Mouse (Mus musculus): ENCODE data around the gene Mipol1.

The Mipol1 gene

GRCm38 (mm10) chr12:57514552-57514951 is 284.3 kb downstream of the Mipol1 start:
- DNase-seq (ENCODE audit: extremely low read depth, low read depth), result no peak

GRCm38 (mm10) chr12:57515702-57516377 is 285.6 kb downstream of the Mipol1 start:
- no peak for DNase-seq (ENCODE audit: extremely low read depth, low read depth)

GRCm38 (mm10) chr12:57528335-57528734 is 298.1 kb downstream of the Mipol1 start:
- DNase-seq (ENCODE audit: extremely low read depth, low read depth), result no peak

GRCm38 (mm10) chr12:57530474-57530873 is 300.2 kb downstream of the Mipol1 start:
- no peak for DNase-seq (ENCODE audit: extremely low read depth, low read depth)

- no peak for DNase-seq (ENCODE audit: extremely low read depth, low read depth)
Observed at GRCm38 (mm10) chr12:57534517-57534878, 304.3 kb downstream of the Mipol1 start.

DNA sequence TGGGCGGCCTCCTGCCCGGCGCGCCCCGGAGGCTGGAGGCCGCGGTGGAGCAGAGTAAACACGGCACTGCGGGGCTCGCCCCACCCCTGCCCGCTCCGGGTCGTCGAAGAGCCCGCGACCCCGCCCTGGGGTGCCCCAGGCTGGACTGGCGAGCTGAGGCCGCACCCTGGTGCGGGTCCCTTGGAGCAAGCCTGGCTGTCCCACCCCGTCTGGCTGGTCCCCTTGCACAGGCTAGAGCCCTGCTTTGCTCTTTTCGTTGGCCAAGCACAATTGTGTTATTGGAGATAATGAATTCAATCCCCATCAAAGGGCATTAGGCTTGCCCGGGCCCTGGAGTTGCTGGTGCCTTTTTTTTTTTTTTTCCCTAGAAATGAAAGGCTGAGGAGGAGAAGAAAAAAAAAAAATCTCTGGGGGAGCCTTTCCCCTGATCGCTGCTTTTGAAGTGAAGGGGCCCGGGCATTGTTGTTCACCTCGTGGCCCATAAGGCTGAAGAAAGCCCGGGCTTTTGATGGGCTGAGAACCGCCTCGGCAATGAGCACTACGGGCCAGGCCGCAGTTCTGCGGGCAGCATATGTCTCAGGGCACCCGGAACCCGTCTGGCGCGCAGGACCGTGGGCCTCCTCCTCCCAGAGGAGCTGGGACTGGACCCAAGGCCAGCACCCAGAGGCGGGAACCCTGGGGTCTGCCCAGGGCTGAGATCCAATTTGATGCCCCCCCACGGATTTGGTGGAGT is 304.8 kb downstream of the Mipol1 start:
- no peak for DNase-seq (ENCODE audit: extremely low read depth, low read depth)

DNA sequence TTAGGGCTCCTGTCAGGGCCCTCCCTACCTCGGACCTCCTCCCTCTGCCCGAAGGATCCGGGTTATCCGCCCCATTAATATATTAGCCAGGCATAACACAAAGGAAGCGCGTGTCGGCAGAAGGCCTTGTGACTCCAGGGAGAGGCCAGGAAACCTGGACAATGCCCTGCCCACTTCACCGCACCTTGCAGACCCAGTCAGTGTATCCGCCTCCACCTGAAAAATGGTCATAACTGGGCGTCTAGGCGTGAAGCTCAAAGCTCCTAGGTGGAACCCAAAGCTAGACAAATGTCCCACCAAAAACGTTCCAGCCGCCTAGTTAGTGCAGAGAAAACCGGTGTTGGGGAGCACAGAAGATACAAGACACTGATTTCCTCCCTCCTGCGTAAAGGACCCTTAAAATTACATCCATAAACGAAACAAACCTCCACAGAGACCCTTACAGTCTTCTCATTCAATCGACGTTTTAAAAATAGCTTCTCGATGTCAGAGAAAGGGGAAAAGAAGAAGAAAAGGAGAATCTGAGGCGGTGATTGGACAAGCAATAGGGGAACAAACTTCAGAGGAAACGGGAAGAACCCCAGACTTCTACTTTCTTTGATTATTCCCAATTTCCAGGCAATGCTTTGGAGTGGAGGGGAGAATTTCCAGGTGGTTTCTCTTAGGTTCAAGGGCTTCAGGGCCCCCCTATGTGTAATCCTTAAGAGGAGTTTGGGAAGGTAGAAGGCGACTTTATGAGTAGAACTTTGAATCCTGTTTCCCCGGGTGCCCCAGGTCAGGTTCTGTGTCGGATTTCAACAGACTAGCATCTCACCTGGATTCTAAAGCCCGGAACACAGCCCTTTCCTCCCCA is 306.1 kb downstream of the Mipol1 start:
- no peak for DNase-seq (ENCODE audit: extremely low read depth, low read depth)

- no peak for DNase-seq (ENCODE audit: extremely low read depth, low read depth)
Observed at GRCm38 (mm10) chr12:57536909-57537670, 306.9 kb downstream of the Mipol1 start.

DNA sequence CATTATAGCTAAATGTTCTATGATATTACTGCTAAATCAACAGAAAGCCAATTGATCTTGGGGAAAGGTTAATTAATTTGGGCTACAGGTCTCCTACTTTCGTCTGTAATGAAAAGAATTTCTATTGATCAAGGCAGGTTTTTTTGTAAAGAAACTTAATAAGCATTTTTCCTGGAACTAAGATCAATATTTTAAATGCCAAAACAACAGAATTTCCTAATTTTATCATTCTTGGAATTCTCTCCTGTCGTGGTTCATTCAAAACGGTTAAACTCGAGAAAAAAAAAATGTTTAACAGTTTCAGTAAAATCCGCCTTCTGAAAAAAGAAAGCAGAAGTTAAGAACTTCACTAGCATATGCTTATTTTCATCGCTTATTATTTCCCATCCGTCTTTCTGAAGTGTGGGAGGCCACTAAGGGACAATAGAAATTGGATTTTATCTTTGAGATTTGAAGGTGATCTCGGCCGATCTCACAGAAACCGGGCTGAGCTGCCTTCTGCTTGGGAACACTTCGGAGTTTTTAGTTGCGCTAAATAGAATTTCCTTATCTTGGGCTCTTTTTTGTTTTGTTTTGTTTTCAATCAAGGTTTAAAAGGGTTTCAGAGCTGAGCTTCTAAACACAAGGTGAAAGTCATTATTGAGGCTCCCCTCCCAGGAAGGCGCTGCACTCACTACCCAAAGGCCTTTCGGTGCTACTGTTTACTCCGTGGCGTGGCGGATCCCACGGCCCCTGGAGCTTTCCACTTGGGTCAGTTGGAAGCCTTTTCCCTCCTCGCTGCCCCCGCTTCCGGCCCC is 307.8 kb downstream of the Mipol1 start:
- no peak for DNase-seq (ENCODE audit: extremely low read depth, low read depth)

DNA sequence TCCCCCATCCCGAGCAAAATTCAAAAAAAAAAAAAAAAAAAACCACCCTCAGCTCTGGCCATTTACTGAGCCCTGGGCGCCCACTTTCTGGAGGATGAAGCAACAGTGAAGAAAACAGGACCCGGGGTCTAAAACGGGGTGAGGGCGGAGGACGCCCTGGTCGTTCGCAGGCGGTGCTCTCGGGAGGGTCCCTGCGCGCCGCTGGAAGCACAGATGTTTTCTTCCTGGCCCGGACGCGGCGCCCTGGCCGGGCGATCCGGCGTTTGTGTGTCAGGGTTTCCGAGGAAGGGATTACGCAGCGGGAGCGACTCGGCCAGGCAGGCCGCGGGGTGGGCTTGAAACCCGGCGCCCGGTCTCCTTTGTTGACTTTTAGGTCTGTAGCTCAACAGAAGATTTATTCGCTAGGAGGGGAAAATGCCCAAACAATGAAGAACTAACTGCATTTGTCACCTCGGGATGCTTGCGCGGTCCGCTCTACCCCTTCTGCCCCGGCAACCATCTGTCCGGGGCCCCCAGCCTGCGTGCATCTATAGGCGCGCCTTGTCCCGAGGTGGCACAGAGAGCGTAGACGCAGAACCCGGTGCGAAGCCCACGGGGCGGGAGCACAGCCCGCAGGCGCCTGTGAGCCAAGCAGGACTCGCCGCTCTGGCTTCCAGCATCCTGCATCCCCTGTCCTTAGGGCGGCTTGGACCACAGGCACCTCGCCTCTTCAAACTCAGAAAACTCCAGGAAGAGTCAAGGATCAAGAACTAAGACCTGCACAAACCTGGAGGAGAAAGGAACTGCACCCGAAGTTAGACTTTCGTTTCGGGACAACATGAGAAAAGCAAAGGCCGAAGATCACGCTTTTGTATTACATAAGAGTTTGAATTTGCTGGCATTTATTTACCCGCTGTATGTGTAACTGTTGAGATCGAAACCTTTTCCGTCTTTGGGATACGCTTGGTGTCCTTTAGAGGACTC is 308.6 kb downstream of the Mipol1 start:
- no peak for DNase-seq (ENCODE audit: extremely low read depth, low read depth)

GRCm38 (mm10) chr12:57539551-57539985 is 309.3 kb downstream of the Mipol1 start:
- no peak for DNase-seq (ENCODE audit: extremely low read depth, low read depth)

DNA sequence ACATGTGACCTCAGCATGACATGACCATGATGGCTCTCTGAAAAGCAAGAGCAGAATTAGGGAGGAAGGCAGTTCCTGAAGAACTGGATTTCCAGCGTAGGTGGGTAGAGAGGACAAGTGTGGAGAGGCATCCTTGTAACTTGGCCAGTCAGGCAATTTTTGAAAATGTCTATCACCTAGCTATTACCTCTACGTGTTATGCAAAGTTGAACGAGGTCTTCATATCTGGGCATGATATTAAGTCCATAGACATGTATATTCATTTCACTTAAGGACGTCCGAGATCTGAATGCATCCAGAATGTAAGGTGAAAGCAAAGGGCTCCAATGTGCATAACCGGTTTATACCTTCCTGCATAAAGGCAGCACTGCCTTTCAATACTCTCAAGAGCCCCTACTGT is 310.9 kb downstream of the Mipol1 start:
- no peak for DNase-seq (ENCODE audit: extremely low read depth, low read depth)

- no peak for DNase-seq (ENCODE audit: extremely low read depth, low read depth)
Observed at GRCm38 (mm10) chr12:57541931-57542745, 311.9 kb downstream of the Mipol1 start.

DNA sequence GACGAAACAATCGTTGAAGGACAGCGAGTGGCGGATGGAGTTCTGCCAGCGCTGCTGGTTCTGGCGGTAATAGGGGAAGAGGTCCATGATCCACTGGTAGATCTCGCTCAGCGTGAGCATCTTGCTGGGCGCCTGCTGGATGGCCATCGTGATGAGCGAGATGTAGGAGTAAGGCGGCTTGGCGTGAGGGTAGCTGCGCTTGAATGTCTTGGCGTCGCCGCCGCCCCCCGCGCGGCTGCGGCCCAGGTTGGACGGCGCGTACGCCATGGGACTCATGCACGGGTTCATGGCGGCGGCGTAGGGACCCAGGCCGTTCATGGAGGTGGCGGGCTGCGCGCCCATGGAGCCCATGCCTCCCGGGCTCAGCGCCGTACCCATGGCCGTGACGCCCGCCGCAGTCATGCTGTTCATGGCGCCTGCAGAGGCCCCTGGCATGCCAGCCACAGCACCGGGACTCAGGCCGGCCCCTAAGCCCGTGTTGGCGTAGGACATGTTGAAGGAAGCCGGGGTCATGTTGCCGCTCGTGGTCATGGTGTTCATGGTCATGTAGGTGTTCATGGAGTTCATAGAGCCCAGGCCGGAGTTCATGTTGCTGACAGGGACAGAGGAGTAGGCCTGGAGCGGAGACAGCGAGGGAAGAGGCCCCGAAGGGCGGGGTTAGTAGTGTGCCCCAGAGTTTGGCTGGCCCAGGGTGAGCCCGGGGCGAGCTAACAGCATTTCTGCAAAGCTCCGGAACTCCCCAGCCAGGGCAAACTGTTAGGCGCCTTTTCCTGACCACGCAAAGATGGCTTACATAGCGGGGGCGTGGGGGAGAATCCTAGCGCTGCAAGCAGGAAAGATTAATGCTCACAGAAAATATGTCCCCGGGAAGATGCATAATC is 312.8 kb downstream of the Mipol1 start:
- DNase-seq (ENCODE audit: extremely low read depth, low read depth), result no peak

DNA sequence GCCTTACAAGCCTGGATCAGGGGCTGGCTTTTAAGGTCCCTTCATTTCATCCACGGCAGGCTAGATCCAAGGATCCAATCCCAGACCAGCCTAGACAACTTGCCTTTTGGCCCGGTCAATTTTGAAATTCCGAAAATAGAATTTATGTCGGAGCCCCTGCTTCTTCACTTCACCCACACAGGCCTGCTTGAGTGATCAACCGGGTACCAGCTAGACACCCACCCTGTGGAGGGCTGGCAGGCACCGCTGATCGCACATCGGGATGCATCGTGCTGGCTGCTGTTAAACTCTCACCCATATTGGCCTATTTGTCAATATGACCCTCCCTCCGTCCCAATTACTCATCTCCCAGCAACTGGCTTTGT is 313.4 kb downstream of the Mipol1 start:
- no peak for DNase-seq (ENCODE audit: extremely low read depth, low read depth)

GRCm38 (mm10) chr12:57544641-57545370 is 314.6 kb downstream of the Mipol1 start:
- no peak for DNase-seq (ENCODE audit: extremely low read depth, low read depth)
